In the genomic region with DNA sequence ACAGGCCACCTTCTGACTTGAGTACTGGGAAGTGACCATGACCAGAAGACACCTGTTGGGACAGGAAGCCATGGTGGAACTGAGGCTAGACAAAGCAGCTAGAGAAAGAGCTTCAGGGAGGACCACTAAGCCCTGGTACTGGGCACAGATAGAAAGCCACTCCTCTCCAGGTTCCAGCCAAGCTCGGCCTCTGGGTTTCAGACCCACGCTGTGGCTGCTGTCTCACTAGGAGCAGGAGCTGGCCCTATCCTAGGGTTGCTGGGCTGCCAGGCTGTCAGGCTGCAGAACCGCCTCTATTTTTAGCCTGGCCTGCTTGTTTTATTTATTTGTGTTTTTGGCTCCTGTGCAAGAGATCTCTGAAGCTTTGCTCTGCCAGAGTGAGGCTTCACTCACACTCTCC, we compare ENCODE assay signal across 7 mouse cellular contexts.
DNase-seq lines count a peak whose midpoint lies in the region; ATAC-seq and TF ChIP-seq lines count a peak whose summit lies in the region.

No protein-coding gene starts in this region.

- TF ChIP-seq POLR2A in liver, adult 2 months (IDR thresholded peaks at IDR 0.05; ENCODE audit: extremely low read depth, insufficient read depth, low read length) = no peak

- no peaks in the 10 kb centered on the region for H3K27me3 ChIP-seq in liver, adult 2 months (ENCODE audit: control insufficient read depth, insufficient read depth, low read length)
- no peaks in the 10 kb centered on the region for H3K27me3 ChIP-seq in embryonic facial prominence, embryonic 15.5 days
- H3K27me3 ChIP-seq in midbrain, embryonic 10.5 days (ENCODE audit: low read depth, poor library complexity, severe bottlenecking) = no peaks in the 10 kb centered on the region

- H3K4me3 ChIP-seq in liver, adult 2 months (ENCODE audit: insufficient read depth, low read depth, low read length) = no peak overlapping the region
- H3K4me3 ChIP-seq in embryonic facial prominence, embryonic 15.5 days (replicated peaks) = no peak overlapping the region
- H3K4me3 ChIP-seq in midbrain, embryonic 10.5 days = no peak overlapping the region

- no peak overlapping the region for H3K9ac ChIP-seq in liver, adult 2 months (ENCODE audit: low read depth, low read length)
- no peak overlapping the region for H3K9ac ChIP-seq in embryonic facial prominence, embryonic 15.5 days

- no peaks in the 10 kb centered on the region for H3K79me2 ChIP-seq in liver, adult 2 months (ENCODE audit: control insufficient read depth, insufficient read depth, low read length)

- intact Hi-C loops in heart, postnatal 36 days (cut with DNase I) = loop anchor here (2.0 kb wide), 1 partner anchor 34 kb away; no protein-coding TSS in a partner anchor

- H3K4me1 ChIP-seq in liver, adult 2 months (ENCODE audit: control insufficient read depth, insufficient read depth, low read length) = peaks cover 3% of the 10 kb centered on the region
- peaks cover 30% of the 10 kb centered on the region for H3K4me1 ChIP-seq in embryonic facial prominence, embryonic 15.5 days
- H3K4me1 ChIP-seq in midbrain, embryonic 10.5 days = peaks cover 14% of the 10 kb centered on the region

- no peaks in the 10 kb centered on the region for H3K9me3 ChIP-seq in embryonic facial prominence, embryonic 15.5 days (replicated peaks)
- H3K9me3 ChIP-seq in midbrain, embryonic 10.5 days (replicated peaks) = no peaks in the 10 kb centered on the region

- 8% methylated on average over 3 of the region's 3 CpGs for WGBS in liver, adult 2 months
- 23% methylated on average over 3 of the region's 3 CpGs for WGBS in embryonic facial prominence, embryonic 15.5 days
- WGBS in midbrain, embryonic 10.5 days = 76% methylated on average over 3 of the region's 3 CpGs

- H3K27ac ChIP-seq in liver, adult 2 months (replicated peaks; ENCODE audit: insufficient read depth, low read depth, low read length) = no peak overlapping the region
- peak overlapping the region; percentile 19; the same call in 1 of the 2 replicates for H3K27ac ChIP-seq in embryonic facial prominence, embryonic 15.5 days (replicated peaks)
- no peak overlapping the region for H3K27ac ChIP-seq in midbrain, embryonic 10.5 days (replicated peaks)

- no peaks in the 10 kb centered on the region for H3K36me3 ChIP-seq in liver, adult 2 months (ENCODE audit: control insufficient read depth, insufficient read depth, low read length)
- no peaks in the 10 kb centered on the region for H3K36me3 ChIP-seq in embryonic facial prominence, embryonic 15.5 days
- H3K36me3 ChIP-seq in midbrain, embryonic 10.5 days = no peaks in the 10 kb centered on the region

- no peak overlapping the region for H3K4me2 ChIP-seq in embryonic facial prominence, embryonic 15.5 days (replicated peaks)

- no peak for TF ChIP-seq CTCF in liver, adult 2 months (IDR thresholded peaks at IDR 0.05; ENCODE audit: low read depth, low read length)

- DNase-seq in liver, adult 2 months (ENCODE audit: extremely low read depth, low read depth, low spot score) = peak; percentile 57
- no peak for DNase-seq in liver
- peak; percentile 51 to 57 for DNase-seq in heart, postnatal 36 days
- no peak for DNase-seq in spleen, postnatal 4 days (ENCODE audit: low spot score in 2 of 2)
- no peak for DNase-seq in midbrain, embryonic 10.5 days (ENCODE audit: low spot score)

- peak; percentile 47; the same call in 1 of the 2 replicates for ATAC-seq in embryonic facial prominence, embryonic 15.5 days (ENCODE audit: insufficient number of reproducible peaks, low FRiP score, low TSS enrichment, low read depth)
- ATAC-seq in megakaryocyte, adult 5-6 weeks (ENCODE audit: poor library complexity, severe bottlenecking) = no peak

Comparison
In these comparisons a context has a peak if more than half of its experiments do, and no peak if none do; other contexts are left out.
1. DNase-seq: peak in liver, adult 2 months (single experiment) and heart, postnatal 36 days (2 of 2); none in liver (single experiment), spleen, postnatal 4 days (0 of 2) and midbrain, embryonic 10.5 days (single experiment).